Mouse (Mus musculus) C2C12 (cell line): ENCODE results near the gene Pgr15l. TPM values are rescaled to one million over a fixed set of nuclear protein-coding genes. Genes with fewer than 3 reads are reported as not detected.

Experiments used
- H3K27me3 ChIP-seq: one replicate; pipeline ENCODE4 v1.6.1; 2011; ENCODE audit not compliant: control insufficient read depth, insufficient read depth, insufficient read length
- H3K36me3 ChIP-seq: one replicate; pipeline ENCODE4 v1.6.1; 2011; ENCODE audit not compliant: control insufficient read depth, insufficient read depth
- H3K4me3 ChIP-seq: one replicate; pipeline ENCODE4 v1.5.1; 2011; ENCODE audit warnings: mild to moderate bottlenecking, control low read depth; ENCODE audit not compliant: poor library complexity, insufficient read depth, severe bottlenecking
- H3K79me2 ChIP-seq: one replicate; pipeline ENCODE4 v1.6.1; 2011; ENCODE audit not compliant: control insufficient read depth, insufficient read depth
- H3K79me3 ChIP-seq: one replicate; pipeline ENCODE4 v1.6.1; 2011; ENCODE audit warnings: low read depth, control low read depth
- H3ac ChIP-seq: one replicate; pipeline ENCODE3; 2011; ENCODE audit warnings: low read depth; ENCODE audit not compliant: control insufficient read depth, insufficient read length
- CEBPB ChIP-seq: IDR thresholded peaks from one replicate; pipeline ENCODE4 v1.6.1; 2011; ENCODE audit warnings: low read depth, mild to moderate bottlenecking, control low read depth, moderate library complexity
- CTCF ChIP-seq: IDR thresholded peaks from one replicate; pipeline ENCODE4 v1.5.1; 2011; ENCODE audit not compliant: control insufficient read depth, insufficient read depth, insufficient read length
- FOSL1 ChIP-seq: IDR thresholded peaks from one replicate; pipeline ENCODE4 v1.8.0; 2011; ENCODE audit warnings: mild to moderate bottlenecking, low read length; ENCODE audit not compliant: poor library complexity, insufficient read depth, severe bottlenecking
- MAX ChIP-seq: IDR thresholded peaks from one replicate; pipeline ENCODE4 v1.6.1; 2011; ENCODE audit warnings: mild to moderate bottlenecking, control low read depth
- MYOD1 ChIP-seq: IDR thresholded peaks from one replicate; pipeline ENCODE4 v1.6.1; 2011; ENCODE audit warnings: low read depth; ENCODE audit not compliant: control insufficient read depth, insufficient read length
- MYOG ChIP-seq: IDR thresholded peaks from one replicate; pipeline ENCODE4 v1.6.1; 2011; ENCODE audit not compliant: control insufficient read depth, insufficient read length; ENCODE audit errors: extremely low read depth
- USF1 ChIP-seq: IDR thresholded peaks from one replicate; pipeline ENCODE4 v1.6.1; 2011; ENCODE audit warnings: low read depth, mild to moderate bottlenecking, control low read depth, moderate library complexity
- long read RNA-seq, 2 experiments: library from polyadenylated mRNA; unstranded; transcript quantifications; one replicate each; pipeline ENCODE4 v2.0.0; 2019 to 2020
- polyA plus RNA-seq: library from polyadenylated mRNA; unstranded; fragments of >200 nt; fragmentation: generic; extraction: Trizol; gene quantifications from one replicate; pipeline ENCODE4 v1.2.1, GENCODE M21; 2012; ENCODE audit warnings: missing spikeins

Pgr15l gene
- polyA plus RNA-seq = not detected
- long read RNA-seq, experiment 1 = 0 reads
- long read RNA-seq, experiment 2 = 0 reads

GRCm38 (mm10) chrX:97072369-97072768, at the start of gene Pgr15l:
Pgr15l (plus strand) TSS chrX:97072596.
- H3ac ChIP-seq = no peak within 1 kb of the TSS
- H3K4me3 ChIP-seq = no peak within 1 kb of the TSS
- H3K36me3 ChIP-seq = no peaks in the 10 kb centered on the region
- no peaks in the 10 kb centered on the region for H3K79me2 ChIP-seq
- H3K79me3 ChIP-seq = no peaks in the 10 kb centered on the region
- no peaks in the 10 kb centered on the region for H3K27me3 ChIP-seq
- TF ChIP-seq CEBPB (no peak), FOSL1 (no peak), CTCF (no peak), MYOD1 (no peak), MAX (no peak), MYOG (no peak)

DNA sequence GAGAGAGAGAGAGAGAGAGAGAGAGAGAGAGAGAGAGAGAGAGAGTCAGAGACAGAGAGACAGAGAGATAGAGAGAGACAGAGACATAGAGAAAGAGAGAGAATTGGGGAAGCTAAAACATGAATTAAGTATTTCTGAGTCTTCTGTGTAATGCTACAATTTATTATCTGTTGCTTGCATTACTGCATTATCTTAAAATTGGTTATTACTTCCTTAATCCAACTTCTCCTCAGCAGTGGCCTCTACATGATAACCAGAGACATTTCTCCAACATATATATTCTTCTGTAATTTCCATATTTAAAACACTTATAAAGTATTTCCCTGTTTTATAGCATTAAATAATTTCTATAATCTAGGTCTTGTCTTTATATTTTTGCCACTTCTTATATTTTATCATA, 44.9 kb upstream of the Pgr15l start:
- TF ChIP-seq FOSL1 (no peak), USF1 (no peak), MYOG (no peak), CEBPB (no peak), MAX (no peak), MYOD1 (no peak), CTCF (no peak)
- H3K4me3 ChIP-seq = no peak overlapping the region

GRCm38 (mm10) chrX:97069816-97070215, 2.6 kb upstream of the Pgr15l start:
- Histone ChIP-seq H3K27me3 (no peaks in the 10 kb centered on the region), H3K79me2 (no peaks in the 10 kb centered on the region), H3K4me3 (no peak overlapping the region), H3ac (no peak overlapping the region), H3K79me3 (no peaks in the 10 kb centered on the region), H3K36me3 (no peaks in the 10 kb centered on the region)
- no peak for TF ChIP-seq MAX
- TF ChIP-seq MYOG = no peak
- TF ChIP-seq CEBPB = no peak
- no peak for TF ChIP-seq CTCF
- no peak for TF ChIP-seq MYOD1
- no peak for TF ChIP-seq USF1
- no peak for TF ChIP-seq FOSL1

More for the DNA sequence above, 44.9 kb upstream of the Pgr15l start:
- H3K27me3 ChIP-seq = no peaks in the 10 kb centered on the region
- H3K79me2 ChIP-seq = no peaks in the 10 kb centered on the region
- H3K79me3 ChIP-seq = no peaks in the 10 kb centered on the region
- H3K36me3 ChIP-seq = no peaks in the 10 kb centered on the region
- no peak overlapping the region for H3ac ChIP-seq
